Mouse (Mus musculus) erythroblast, adult 5-6 weeks (primary cell): ENCODE measurements around the gene Gm12184. TPM values are rescaled to one million over a fixed set of nuclear protein-coding genes. Genes with fewer than 3 reads are reported as not detected.
"Not testable (repeated sequence)": the region's sequence is repeated elsewhere in the genome, so short reads cannot be mapped to it uniquely, and the experiment has no call there.

Experiments used
- ATAC-seq: replicated peaks from 2 replicates; pipeline ENCODE4 v1.8.0; 2016; ENCODE audit warnings: moderate number of reproducible peaks, mild to moderate bottlenecking, moderate TSS enrichment, inconsistent platforms; ENCODE audit not compliant: poor library complexity, low FRiP score, severe bottlenecking
- total RNA-seq, 2 experiments: library from RNA; stranded (forward) in 1 of 2; stranded (reverse) in 1 of 2; fragments of 150-400 nt in 1 of 2; fragments of 200-764, 138-1000 nt in 1 of 2; gene quantifications; 2 replicates each; pipeline versions ENCODE4 v1.2.3 to v1.2.4; 2015 to 2017; ENCODE audit warnings: low replicate concordance in 2 of 2

Gm12184 gene
- 3.1 TPM in 1 of 2 replicates, not detected in the other for total RNA-seq (2015; ENCODE audit: low replicate concordance)
- total RNA-seq (2017; ENCODE audit: low replicate concordance): 0.68 and 5.3 TPM in 2 replicates

GRCm38 (mm10) chr11:48825979-48826751 is at the start of gene Gm12184, which contains the start of gene Trim7:
TSS of gene Gm12184 (minus strand) at chr11:48826655.
TSS of gene Trim7 (plus strand) at chr11:48826140.
- peak; percentile 52 for ATAC-seq

GRCm38 (mm10) chr11:48875343-48875837 is 48.9 kb upstream of the Gm12184 start:
- ATAC-seq: not testable (repeated sequence)

- 0 out of 2 replicates have a peak, but pooled peaks have one; percentile 21 for ATAC-seq
Observed at GRCm38 (mm10) chr11:48874465-48874864, 48.0 kb upstream of the Gm12184 start.

- peak; percentile 55 for ATAC-seq
Observed at GRCm38 (mm10) chr11:48873591-48874290, 47.3 kb upstream of the Gm12184 start.

GRCm38 (mm10) chr11:48872695-48873300 is 46.3 kb upstream of the Gm12184 start:
- no peak for ATAC-seq

GRCm38 (mm10) chr11:48871817-48872541 is 45.5 kb upstream of the Gm12184 start:
- peak; percentile 51 for ATAC-seq

GRCm38 (mm10) chr11:48871201-48871772 is 44.8 kb upstream of the Gm12184 start, which contains the start of gene Irgm1:
TSS of gene Irgm1 (minus strand) at chr11:48871683.
- ATAC-seq: peak; percentile 49

GRCm38 (mm10) chr11:48870781-48871180 is 44.3 kb upstream of the Gm12184 start:
- peak; percentile 22; the same call in 1 of the 2 replicates for ATAC-seq

- ATAC-seq: no peak
Observed at GRCm38 (mm10) chr11:48869380-48870110, 43.1 kb upstream of the Gm12184 start.

- ATAC-seq: no peak
Observed at GRCm38 (mm10) chr11:48866481-48866880, 40.0 kb upstream of the Gm12184 start.

- ATAC-seq: no peak
Observed at GRCm38 (mm10) chr11:48863808-48864207, 37.4 kb upstream of the Gm12184 start.

GRCm38 (mm10) chr11:48862784-48863319 is 36.4 kb upstream of the Gm12184 start:
- ATAC-seq: no peak

- ATAC-seq: peak; percentile 46; the same call in 1 of the 2 replicates
Observed at GRCm38 (mm10) chr11:48859014-48859413, 32.6 kb upstream of the Gm12184 start.

GRCm38 (mm10) chr11:48853474-48854180 is 27.2 kb upstream of the Gm12184 start:
- peak; percentile 38 for ATAC-seq

- ATAC-seq: no peak
Observed at GRCm38 (mm10) chr11:48852624-48853473, 26.4 kb upstream of the Gm12184 start.

- ATAC-seq: no peak
Observed at GRCm38 (mm10) chr11:48852190-48852589, 25.7 kb upstream of the Gm12184 start.
